Mouse (Mus musculus) hindbrain, embryonic 15.5 days (tissue): ENCODE measurements at regions not wholly inside any gene's neighbourhood (a gene's known extent, or its start where the extent isn't known, plus 50 kb on each side); places are given as distances from the start of the nearest gene placed in this dataset.

Source experiments
- ATAC-seq: fragments of 200-750 bp; cut with Nextera tagmentation; 2 replicates; pipeline ENCODE4 v1.8.0; 2017; ENCODE audit warnings: low read depth, moderate number of reproducible peaks, moderate TSS enrichment; ENCODE audit not compliant: low FRiP score
- H3K27ac ChIP-seq: fragments of 300-500 bp; sonication (generic); replicated peaks from 2 replicates; pipeline ENCODE4 v1.5.1; 2015; ENCODE audit warnings: mild to moderate bottlenecking, inconsistent platforms
- H3K27me3 ChIP-seq: fragments of 300-500 bp; sonication (generic); 2 replicates; pipeline ENCODE4 v1.6.1; 2015; ENCODE audit warnings: control low read depth, inconsistent platforms
- H3K36me3 ChIP-seq: fragments of 300-500 bp; sonication (generic); 2 replicates; pipeline ENCODE4 v1.6.1; 2015; ENCODE audit warnings: control low read depth, inconsistent platforms
- H3K4me1 ChIP-seq: fragments of 300-500 bp; sonication (generic); replicated peaks from 2 replicates; pipeline ENCODE4 v1.6.1; 2015; ENCODE audit warnings: control low read depth, inconsistent platforms
- H3K4me2 ChIP-seq: fragments of 300-500 bp; sonication (generic); 2 replicates; pipeline ENCODE4 v1.6.1; 2015; ENCODE audit warnings: moderate library complexity, mild to moderate bottlenecking, inconsistent platforms
- H3K4me3 ChIP-seq: fragments of 300-500 bp; sonication (generic); 2 replicates; pipeline ENCODE4 v1.5.1; 2015; ENCODE audit warnings: mild to moderate bottlenecking, inconsistent platforms
- H3K9ac ChIP-seq: fragments of 300-500 bp; sonication (generic); 2 replicates; pipeline ENCODE4 v1.6.1; 2015; ENCODE audit warnings: inconsistent platforms
- H3K9me3 ChIP-seq: fragments of 300-500 bp; sonication (generic); 2 replicates; pipeline ENCODE4 v1.6.1; 2016; ENCODE audit warnings: control low read depth, inconsistent platforms
- WGBS: fragments of 180-500 bp; shearing (Covaris S2); methylation state at CpG from one replicate; pipeline ENCODE4 v1.1.7; 2015; 5-methylcytosine and 5-hydroxymethylcytosine counted together

DNA sequence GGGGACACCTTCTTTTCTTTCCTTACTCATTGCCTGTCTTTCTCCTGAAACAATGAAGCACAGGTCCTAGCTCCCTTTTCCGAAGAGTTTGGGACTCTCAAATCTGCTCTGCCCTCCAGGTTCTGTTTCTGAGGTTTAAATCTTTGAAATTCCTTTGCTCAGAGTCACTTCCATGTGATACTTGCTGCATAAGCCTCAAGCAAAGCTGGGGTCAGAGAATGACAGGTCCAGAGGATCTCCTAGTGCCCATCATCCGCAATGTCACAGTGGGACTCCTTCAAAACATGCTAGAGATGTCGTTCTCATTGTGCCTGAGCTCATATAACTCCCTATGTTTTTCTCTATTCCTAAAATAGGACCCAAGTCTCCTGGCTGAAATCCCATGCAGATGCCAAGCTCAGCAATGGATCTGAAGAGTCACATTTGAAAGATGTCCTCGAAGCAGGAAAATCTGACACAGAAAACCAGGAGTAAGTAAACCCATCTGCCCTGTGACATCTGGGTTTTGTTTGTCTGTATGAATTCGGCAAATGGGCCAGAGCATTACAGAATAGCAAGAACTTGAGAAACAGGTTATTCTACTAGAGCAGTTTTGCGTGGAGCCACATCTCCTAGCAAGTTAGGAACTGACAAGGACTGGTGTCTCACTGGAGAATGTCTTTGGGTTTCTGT, 634.6 kb downstream of the Epha4 start:
- Histone ChIP-seq H3K4me3 (no peak overlapping the region), H3K9ac (no peak overlapping the region), H3K4me1 (no peaks in the 10 kb centered on the region), H3K27me3 (no peaks in the 10 kb centered on the region), H3K27ac (no peak overlapping the region), H3K9me3 (no peaks in the 10 kb centered on the region), H3K4me2 (no peak overlapping the region), H3K36me3 (no peaks in the 10 kb centered on the region)
- no peak for ATAC-seq
- WGBS = 82% methylated on average over 6 of the region's 6 CpGs

DNA sequence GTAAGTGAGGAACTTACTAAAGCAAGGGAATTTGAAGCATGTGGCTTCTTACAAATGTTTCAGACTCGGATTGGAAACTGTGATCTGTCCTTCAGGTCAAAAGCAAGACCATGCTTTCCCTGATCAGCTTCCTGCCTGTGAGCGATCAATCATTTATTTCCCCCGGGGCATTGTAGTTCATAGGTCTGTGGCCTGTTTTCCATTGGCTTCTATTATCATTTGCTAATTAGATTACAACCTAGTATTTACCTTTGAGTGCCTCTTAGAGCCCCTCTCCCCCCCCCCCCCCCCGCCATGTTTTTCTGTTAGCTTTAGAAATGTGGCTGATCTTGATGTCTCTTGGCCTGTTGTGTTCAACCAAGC, 634.1 kb downstream of the Epha4 start:
- Histone ChIP-seq H3K9ac (no peak overlapping the region), H3K4me3 (no peak overlapping the region), H3K9me3 (no peaks in the 10 kb centered on the region), H3K36me3 (no peaks in the 10 kb centered on the region), H3K27ac (no peak overlapping the region), H3K4me1 (no peaks in the 10 kb centered on the region), H3K4me2 (no peak overlapping the region), H3K27me3 (no peaks in the 10 kb centered on the region)
- WGBS = 76% methylated on average over 4 of the region's 4 CpGs
- no peak for ATAC-seq

- Histone ChIP-seq H3K27me3 (no peaks in the 10 kb centered on the region), H3K4me3 (no peak overlapping the region), H3K4me1 (no peaks in the 10 kb centered on the region), H3K9ac (no peak overlapping the region), H3K4me2 (no peak overlapping the region), H3K36me3 (no peaks in the 10 kb centered on the region), H3K9me3 (no peaks in the 10 kb centered on the region), H3K27ac (no peak overlapping the region)
- 71% methylated on average over 17 of the region's 17 CpGs for WGBS
- no peak for ATAC-seq
Measured at GRCm38 (mm10) chr1:76896152-76896864, 618.6 kb downstream of the Epha4 start.

DNA sequence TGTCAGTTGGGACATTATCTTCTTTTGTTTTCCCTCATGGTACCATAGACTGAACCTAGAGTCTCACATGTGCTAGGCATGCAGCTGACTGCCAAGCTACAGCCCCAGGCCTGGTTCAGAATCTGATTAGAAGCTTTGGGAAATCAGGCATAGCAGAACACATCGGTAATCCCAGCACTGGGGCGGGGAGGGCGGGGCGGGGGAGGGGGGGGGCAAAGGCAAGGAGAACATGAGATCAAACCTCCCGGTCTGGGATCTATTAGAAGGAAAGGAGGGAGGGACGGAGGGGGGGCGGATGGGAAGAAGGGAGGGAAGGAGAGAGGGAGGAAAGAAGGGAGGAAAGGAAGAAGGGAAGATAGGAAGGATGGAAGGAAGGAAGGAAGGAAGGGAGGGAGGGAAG, 617.5 kb downstream of the Epha4 start:
- H3K36me3 ChIP-seq = no peaks in the 10 kb centered on the region
- no peak overlapping the region for H3K27ac ChIP-seq
- no peaks in the 10 kb centered on the region for H3K9me3 ChIP-seq
- H3K4me3 ChIP-seq = no peak overlapping the region
- H3K27me3 ChIP-seq = no peaks in the 10 kb centered on the region
- no peak overlapping the region for H3K4me2 ChIP-seq
- ATAC-seq = no peak
- 82% methylated on average over 4 of the region's 7 CpGs for WGBS
- H3K9ac ChIP-seq = no peak overlapping the region
- H3K4me1 ChIP-seq = no peaks in the 10 kb centered on the region

DNA sequence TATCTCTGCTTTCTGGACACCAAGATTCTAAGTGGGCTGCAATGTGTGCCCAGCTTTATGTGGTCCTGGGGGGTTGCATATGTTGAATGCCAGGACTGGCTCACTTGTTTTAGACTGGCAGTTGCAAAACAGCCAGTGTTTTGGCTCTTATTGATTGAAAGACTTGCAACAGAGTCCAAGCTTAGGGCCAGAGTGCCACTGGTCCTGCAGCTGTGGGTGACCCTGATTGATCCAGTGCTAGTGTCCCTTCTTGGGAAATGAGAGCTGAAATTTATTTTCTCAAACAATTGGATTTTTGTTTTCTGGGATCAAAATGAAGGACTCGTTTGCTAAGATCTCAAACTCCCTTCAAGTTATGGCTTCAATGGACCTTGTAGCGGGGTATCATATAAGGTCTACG, 603.4 kb downstream of the Epha4 start:
- WGBS = 95% methylated on average over 3 of the region's 3 CpGs

DNA sequence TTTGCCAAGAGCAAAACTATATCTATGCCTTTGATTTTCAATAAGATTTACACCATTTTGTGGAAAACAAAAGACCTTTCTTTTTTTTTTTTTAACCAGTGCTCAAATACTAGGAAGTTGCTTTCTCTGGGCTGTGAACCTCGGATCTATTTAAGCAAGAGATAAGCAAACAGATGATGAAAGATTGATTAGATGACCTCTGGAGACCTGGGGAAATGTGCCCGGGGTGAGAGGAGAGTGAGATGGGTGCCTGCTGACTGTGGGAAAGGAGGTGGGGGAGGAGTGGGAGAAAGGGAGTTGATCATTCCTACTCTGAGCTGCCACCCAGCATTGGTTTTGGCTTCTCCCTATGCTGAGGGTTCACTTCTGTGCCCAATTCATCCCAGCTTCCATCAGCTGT, 595.3 kb downstream of the Epha4 start:
- Histone ChIP-seq H3K4me3 (no peak overlapping the region), H3K36me3 (no peaks in the 10 kb centered on the region), H3K27ac (no peak overlapping the region), H3K9me3 (no peaks in the 10 kb centered on the region), H3K9ac (no peak overlapping the region), H3K4me2 (no peak overlapping the region), H3K4me1 (no peaks in the 10 kb centered on the region), H3K27me3 (no peaks in the 10 kb centered on the region)
- ATAC-seq = no peak
- WGBS = 45% methylated on average over 2 of the region's 2 CpGs

More for the DNA sequence above, 603.4 kb downstream of the Epha4 start:
- Histone ChIP-seq H3K4me2 (no peak overlapping the region), H3K9me3 (no peaks in the 10 kb centered on the region), H3K4me3 (no peak overlapping the region), H3K4me1 (no peaks in the 10 kb centered on the region), H3K9ac (no peak overlapping the region), H3K27me3 (no peaks in the 10 kb centered on the region), H3K27ac (no peak overlapping the region), H3K36me3 (no peaks in the 10 kb centered on the region)
- ATAC-seq = no peak

DNA sequence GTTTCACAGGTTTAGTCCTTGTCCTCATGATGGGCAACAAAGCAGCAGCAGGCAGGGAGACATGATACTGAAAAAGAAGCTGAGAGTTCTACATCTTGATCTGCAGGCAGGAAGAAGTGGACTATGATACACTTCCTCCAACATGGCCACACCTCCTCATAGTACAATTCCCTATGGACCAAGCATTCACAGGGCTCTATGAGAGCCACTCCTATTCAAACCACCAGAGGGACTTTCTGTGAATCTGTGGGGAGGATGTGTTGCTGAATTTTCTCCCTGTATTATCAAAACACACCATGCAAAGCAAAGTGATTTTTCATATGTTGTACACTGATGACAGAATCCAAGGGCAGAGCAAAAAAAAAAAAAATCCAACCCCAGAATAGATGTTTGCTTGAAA, 594.3 kb downstream of the Epha4 start:
- Histone ChIP-seq H3K36me3 (no peaks in the 10 kb centered on the region), H3K4me3 (no peak overlapping the region), H3K27ac (no peak overlapping the region), H3K4me2 (no peak overlapping the region), H3K27me3 (no peaks in the 10 kb centered on the region), H3K9ac (no peak overlapping the region), H3K9me3 (no peaks in the 10 kb centered on the region), H3K4me1 (no peaks in the 10 kb centered on the region)
- no peak for ATAC-seq

- H3K27ac ChIP-seq = no peak overlapping the region
- H3K9ac ChIP-seq = no peak overlapping the region
- H3K4me2 ChIP-seq = no peak overlapping the region
- no peak for ATAC-seq
- H3K4me3 ChIP-seq = no peak overlapping the region
- 87% methylated on average over 5 of the region's 5 CpGs for WGBS
- no peaks in the 10 kb centered on the region for H3K36me3 ChIP-seq
- no peaks in the 10 kb centered on the region for H3K9me3 ChIP-seq
- H3K4me1 ChIP-seq = no peaks in the 10 kb centered on the region
- H3K27me3 ChIP-seq = no peaks in the 10 kb centered on the region
Measured at GRCm38 (mm10) chr1:76927041-76927440, 587.8 kb downstream of the Epha4 start.

DNA sequence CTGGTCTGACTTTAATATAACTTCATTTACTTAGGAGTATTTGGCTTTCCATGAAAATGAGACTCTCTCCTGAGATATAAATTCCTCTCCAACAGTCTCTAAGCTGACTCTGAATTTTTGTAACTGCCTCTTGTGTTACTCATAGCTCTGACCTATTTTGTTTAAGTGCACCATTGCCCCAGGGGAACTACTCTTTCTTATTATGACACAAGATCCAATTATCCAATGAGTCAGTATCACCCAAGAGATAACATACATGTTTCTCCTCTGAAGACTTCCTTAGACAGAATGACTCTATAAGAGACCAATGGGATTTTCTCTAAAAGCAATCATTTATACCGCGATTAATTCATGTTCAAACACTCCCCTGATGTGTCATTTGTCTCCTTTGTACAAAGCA, 586.9 kb downstream of the Epha4 start:
- Histone ChIP-seq H3K36me3 (no peaks in the 10 kb centered on the region), H3K4me2 (no peak overlapping the region), H3K27ac (no peak overlapping the region), H3K4me3 (no peak overlapping the region), H3K4me1 (no peaks in the 10 kb centered on the region), H3K27me3 (no peaks in the 10 kb centered on the region), H3K9ac (no peak overlapping the region), H3K9me3 (no peaks in the 10 kb centered on the region)
- no peak for ATAC-seq
- WGBS = 79% methylated on average over 2 of the region's 2 CpGs

GRCm38 (mm10) chr1:76933460-76933859, 581.4 kb downstream of the Epha4 start:
- Histone ChIP-seq H3K27me3 (no peaks in the 10 kb centered on the region), H3K27ac (no peak overlapping the region), H3K36me3 (no peaks in the 10 kb centered on the region), H3K4me2 (no peak overlapping the region), H3K4me3 (no peak overlapping the region), H3K9me3 (no peaks in the 10 kb centered on the region), H3K9ac (no peak overlapping the region), H3K4me1 (no peaks in the 10 kb centered on the region)
- ATAC-seq = no peak
- 83% methylated on average over 4 of the region's 4 CpGs for WGBS

GRCm38 (mm10) chr1:76942730-76943129, 572.2 kb downstream of the Epha4 start:
- no peak overlapping the region for H3K27ac ChIP-seq
- no peaks in the 10 kb centered on the region for H3K27me3 ChIP-seq
- no peak overlapping the region for H3K4me2 ChIP-seq
- peak; percentile 77 for ATAC-seq
- H3K36me3 ChIP-seq = no peaks in the 10 kb centered on the region
- no peak overlapping the region for H3K9ac ChIP-seq
- no peak overlapping the region for H3K4me3 ChIP-seq
- H3K9me3 ChIP-seq = no peaks in the 10 kb centered on the region
- WGBS = 51% methylated on average over 3 of the region's 3 CpGs
- H3K4me1 ChIP-seq = no peaks in the 10 kb centered on the region

DNA sequence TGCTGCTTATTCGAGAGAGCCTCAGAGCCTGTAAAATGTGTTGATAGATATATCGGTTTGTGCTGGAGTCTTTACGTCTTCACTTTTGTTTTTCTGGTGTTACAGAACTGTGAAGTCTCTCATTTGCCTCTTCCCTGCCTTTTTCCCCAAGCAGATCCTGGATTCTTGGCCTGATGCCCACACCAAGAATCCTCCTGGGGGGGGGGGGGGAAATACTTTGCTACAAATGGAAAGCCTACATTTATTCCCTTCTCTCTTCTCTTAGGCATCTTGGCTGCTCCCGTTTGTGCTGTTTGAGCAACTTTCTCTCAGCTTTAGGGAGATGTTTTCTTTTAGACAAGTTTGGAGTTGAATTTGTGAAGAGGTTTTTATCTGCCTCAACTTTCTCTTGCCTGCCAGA, 570.8 kb downstream of the Epha4 start:
- Histone ChIP-seq H3K36me3 (no peaks in the 10 kb centered on the region), H3K9me3 (no peaks in the 10 kb centered on the region), H3K27me3 (no peaks in the 10 kb centered on the region), H3K4me3 (no peak overlapping the region), H3K4me2 (no peak overlapping the region), H3K9ac (no peak overlapping the region), H3K27ac (no peak overlapping the region), H3K4me1 (no peaks in the 10 kb centered on the region)
- ATAC-seq = no peak
- 85% methylated on average over 4 of the region's 4 CpGs for WGBS

- H3K4me3 ChIP-seq = no peak overlapping the region
- no peak overlapping the region for H3K9ac ChIP-seq
- ATAC-seq = no peak
- H3K4me2 ChIP-seq = no peak overlapping the region
- no peaks in the 10 kb centered on the region for H3K36me3 ChIP-seq
- H3K9me3 ChIP-seq = no peaks in the 10 kb centered on the region
- no peaks in the 10 kb centered on the region for H3K27me3 ChIP-seq
- no peaks in the 10 kb centered on the region for H3K4me1 ChIP-seq
- no peak overlapping the region for H3K27ac ChIP-seq
Measured at GRCm38 (mm10) chr1:76955031-76955430, 559.9 kb downstream of the Epha4 start.
